Mouse (Mus musculus) hematopoietic multipotent progenitor cell, adult 10-12 weeks (in vitro differentiated cells): ENCODE measurements around the gene Rwdd2a. TPM values are rescaled to one million over a fixed set of nuclear protein-coding genes. Genes with fewer than 3 reads are reported as not detected.

Source experiments
- polyA plus RNA-seq: library from polyadenylated mRNA; stranded (reverse); fragments of >175 nt; gene quantifications from 2 replicates; pipeline ENCODE4 v1.2.3, GENCODE M21; 2012; ENCODE audit warnings: low replicate concordance

The Rwdd2a gene
- polyA plus RNA-seq, result 0.23 and 0.39 TPM in 2 replicates

GRCm38 (mm10) chr9:86571540-86572135 lies at the start of gene Rwdd2a, which contains the start of gene Pgm3:
Gene Rwdd2a, plus strand, starts transcription at chr9:86571991.
Gene Pgm3, minus strand, starts transcription at chr9:86571842.

Other genes starting within 250 kb of the Rwdd2a start
- gene Ube2cbp, start 107.0 kb upstream of the Rwdd2a start, polyA plus RNA-seq, result 1.2 and 1.9 TPM in 2 replicates
- 5.1 and 9.7 TPM in 2 replicates for gene Dop1a, start 104.8 kb upstream of the Rwdd2a start, polyA plus RNA-seq
- gene Pgm3, start 149 bp upstream of the Rwdd2a start, polyA plus RNA-seq, result 0.23 and 1.2 TPM in 2 replicates
- 0.10 and 0.16 TPM in 2 replicates for gene Me1, start 124.0 kb downstream of the Rwdd2a start, polyA plus RNA-seq
- not detected in 2 replicates for gene Prss35, start 171.7 kb downstream of the Rwdd2a start, polyA plus RNA-seq